In the genomic region with DNA sequence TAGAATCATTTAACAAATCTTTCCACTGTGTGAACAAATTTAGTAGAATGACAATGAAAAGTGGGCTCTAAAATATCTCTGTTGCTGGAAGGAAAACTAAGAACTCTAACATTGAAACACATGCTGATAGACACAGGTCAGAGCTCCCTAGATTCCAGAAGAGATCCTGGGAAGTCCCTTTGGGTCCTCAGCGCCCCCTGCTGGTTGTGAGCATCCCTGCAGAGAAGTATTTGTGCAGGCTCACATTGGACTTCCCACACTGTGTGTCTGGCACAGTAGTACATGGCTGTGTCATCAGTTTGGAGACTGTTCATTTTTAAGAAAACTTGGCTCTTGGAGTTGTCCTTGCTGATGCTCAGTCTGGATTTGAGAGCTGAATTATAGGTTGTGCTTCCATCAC, we compare ENCODE assay signal across 8 mouse cellular contexts.
DNase-seq lines count a peak whose midpoint lies in the region; ATAC-seq and TF ChIP-seq lines count a peak whose summit lies in the region.
"Not testable (repeated sequence)": the region's sequence is repeated elsewhere in the genome, so short reads cannot be mapped to it uniquely, and the experiment has no call there.

No protein-coding gene starts in this region.

- H3K27me3 ChIP-seq in liver, embryonic 14.5 days (ENCODE audit: control insufficient read depth, insufficient read depth, low read length): not testable (repeated sequence)

- H3K9ac ChIP-seq in liver, embryonic 14.5 days (replicated peaks): not testable (repeated sequence)

- DNase-seq in CD8-positive naive resting alpha-beta T cell, adult 2 months (ENCODE audit: low read depth in 2 of 2, low spot score in 2 of 2): peak; percentile 9 to 33
- peak; percentile 68 to 69 for DNase-seq in adrenal gland, adult 18-20 months (ENCODE audit: low spot score in 2 of 2)
- DNase-seq in cerebellum, adult 9-11 months: peak; percentile 2
- peak; percentile 56 for DNase-seq in kidney, postnatal 10 days
- peak in 2 of 3 experiments; percentile 18 to 20 for DNase-seq in liver, embryonic 14.5 days (ENCODE audit: low read depth in 3 of 3, low spot score in 3 of 3)
- peak; percentile 4 for DNase-seq in ovary, postnatal 14 days (ENCODE audit: low spot score)
- peak; percentile 1 to 7 for DNase-seq in thymus, adult 18-20 months

- TF ChIP-seq CTCF in liver, embryonic 14.5 days (IDR thresholded peaks at IDR 0.05; ENCODE audit: low read depth): peak; percentile 49

- not testable (repeated sequence) for H3K9me3 ChIP-seq in liver, embryonic 14.5 days (ENCODE audit: control insufficient read depth, low read length)

- ATAC-seq in granulocyte monocyte progenitor cell, adult 5-6 weeks (replicated peaks; ENCODE audit: poor library complexity, severe bottlenecking): peak; percentile 59
- not testable (repeated sequence) for ATAC-seq in liver, embryonic 14.5 days (ENCODE audit: insufficient read depth)

- H3K4me2 ChIP-seq in liver, embryonic 14.5 days (ENCODE audit: low read depth): not testable (repeated sequence)

- not testable (repeated sequence) for H3K4me3 ChIP-seq in liver, embryonic 14.5 days (ENCODE audit: insufficient read depth in 1 of 2, low read depth in 2 of 2, low read length in 2 of 2)

- not testable (repeated sequence) for H3K4me1 ChIP-seq in liver, embryonic 14.5 days (replicated peaks; ENCODE audit: control insufficient read depth in 2 of 2, insufficient read depth in 2 of 2, low read length in 1 of 2)

- not testable (repeated sequence) for TF ChIP-seq EP300 in liver, embryonic 14.5 days (IDR thresholded peaks at IDR 0.05; ENCODE audit: low read depth)

- not testable (repeated sequence) for H3K36me3 ChIP-seq in liver, embryonic 14.5 days (replicated peaks; ENCODE audit: control insufficient read depth, insufficient read depth, low read depth)

- whole genome bisulfite sequencing in liver, embryonic 14.5 days (ENCODE audit: insufficient replicate concordance): 0% methylated on average over 1 of the region's 1 CpGs

- not testable (repeated sequence) for H3K27ac ChIP-seq in liver, embryonic 14.5 days

Comparison
In these comparisons a context has a peak if more than half of its experiments do, and no peak if none do; other contexts are left out.
1. DNase-seq: peak in every context shown above with its lines; median percentile 68 in adrenal gland, adult 18-20 months; 56 in kidney, postnatal 10 days; 21 in CD8-positive naive resting alpha-beta T cell, adult 2 months; 19 in liver, embryonic 14.5 days; 4 in ovary, postnatal 14 days; 4 in thymus, adult 18-20 months; 2 in cerebellum, adult 9-11 months.